Mouse (Mus musculus) MEL (cell line): ENCODE results near the gene Hmgb1.

Experiments
- CHD1 ChIP-seq: IDR thresholded peaks from 2 replicates; pipeline ENCODE4 v1.6.1; 2012; ENCODE audit warnings: low read depth, mild to moderate bottlenecking, inconsistent platforms, low read length, improper control_type of control experiment
- CTCF ChIP-seq, 3 experiments: IDR thresholded peaks in 2 of 3; conservative IDR thresholded peaks in 1 of 3; 2 replicates each; pipeline ENCODE4 v1.5.1; 2011 to 2012; ENCODE audit warnings: low read length in 3 of 3, low read depth in 2 of 3, mild to moderate bottlenecking in 2 of 3, improper control_type of control experiment in 1 of 3, inconsistent platforms in 1 of 3, mixed read lengths in 1 of 3, moderate library complexity in 1 of 3; ENCODE audit not compliant: control insufficient read depth in 1 of 3, insufficient read depth in 1 of 3, poor library complexity in 1 of 3, severe bottlenecking in 1 of 3
- JUND ChIP-seq: IDR thresholded peaks from 2 replicates; pipeline ENCODE4 v1.6.1; 2011; ENCODE audit warnings: low read depth, mild to moderate bottlenecking, improper control_type of control experiment, low read length
- MAX ChIP-seq: IDR thresholded peaks from 2 replicates; pipeline ENCODE4 v1.6.1; 2011; ENCODE audit warnings: low read length, improper control_type of control experiment
- MAZ ChIP-seq: IDR thresholded peaks from 2 replicates; pipeline ENCODE4 v1.6.1; 2012; ENCODE audit warnings: low read depth, mild to moderate bottlenecking, inconsistent platforms, low read length, improper control_type of control experiment
- POLR2A ChIP-seq, 2 experiments: IDR thresholded peaks; 2 replicates each; pipeline ENCODE4 v1.6.1; 2011 to 2012; ENCODE audit warnings: low read length in 2 of 2, mild to moderate bottlenecking in 2 of 2, control low read depth in 1 of 2, improper control_type of control experiment in 1 of 2, low read depth in 1 of 2, moderate library complexity in 1 of 2; ENCODE audit not compliant: control insufficient read depth in 1 of 2, insufficient read depth in 1 of 2, poor library complexity in 1 of 2
- SIN3A ChIP-seq: IDR thresholded peaks from 2 replicates; pipeline ENCODE4 v1.6.1; 2012; ENCODE audit warnings: low read length, improper control_type of control experiment, inconsistent platforms
- SMC3 ChIP-seq: IDR thresholded peaks from 2 replicates; pipeline ENCODE4 v1.6.1; 2011; ENCODE audit warnings: low read depth, low read length, improper control_type of control experiment
- ZNF384 ChIP-seq: IDR thresholded peaks from 2 replicates; pipeline ENCODE4 v1.6.1; 2012; ENCODE audit warnings: low read depth, mild to moderate bottlenecking, inconsistent platforms, low read length, improper control_type of control experiment

DNA sequence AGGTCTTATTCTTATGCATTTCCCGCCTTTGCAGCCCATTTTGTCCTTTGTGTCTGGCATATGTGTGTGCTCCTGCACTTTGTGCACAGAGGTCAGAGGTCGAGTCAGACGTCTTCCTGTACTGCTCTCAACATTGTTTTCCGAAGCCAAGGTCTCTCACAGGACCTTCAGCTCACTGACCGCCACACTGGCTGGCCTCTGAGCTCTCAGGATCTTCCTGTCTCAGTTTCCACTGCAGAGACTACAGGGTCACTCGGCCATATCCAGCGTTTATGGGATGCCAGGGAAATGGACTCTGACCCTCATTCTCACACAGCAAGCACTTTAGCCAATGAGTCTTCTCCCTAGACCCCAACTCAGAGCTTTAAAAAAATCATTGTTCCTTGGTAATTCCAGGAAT is 19.4 kb downstream of the Hmgb1 start:
- TF ChIP-seq ZNF384: no peak
- TF ChIP-seq CTCF (IDR thresholded peaks at IDR 0.05 in 2 of 3, conservative IDR thresholded peaks at IDR 0.05 in 1 of 3; ENCODE audit: control insufficient read depth in 1 of 3, insufficient read depth in 1 of 3, low read depth in 2 of 3, low read length in 3 of 3, poor library complexity in 1 of 3, severe bottlenecking in 1 of 3): no peak
- TF ChIP-seq MAX: no peak
- TF ChIP-seq MAZ: no peak
- TF ChIP-seq SMC3: no peak
- no peak for TF ChIP-seq POLR2A (IDR thresholded peaks at IDR 0.05; ENCODE audit: control insufficient read depth in 1 of 2, insufficient read depth in 1 of 2, low read depth in 1 of 2, low read length in 2 of 2, poor library complexity in 1 of 2)
- TF ChIP-seq JUND: no peak
- no peak for TF ChIP-seq CHD1
- no peak for TF ChIP-seq SIN3A
